Mouse (Mus musculus) neural tube, embryonic 11.5 days (tissue): ENCODE measurements around the gene Rbm41. TPM values are rescaled to one million over a fixed set of nuclear protein-coding genes. Genes with fewer than 3 reads are reported as not detected.

Source experiments
- ATAC-seq: fragments of 200-750 bp; cut with Nextera tagmentation; 2 replicates; pipeline ENCODE4 v1.8.0; 2017; ENCODE audit warnings: moderate number of reproducible peaks, mild to moderate bottlenecking, moderate TSS enrichment, moderate library complexity; ENCODE audit not compliant: insufficient read depth, low FRiP score, low TSS enrichment
- DNase-seq: peaks from one replicate; pipeline ENCODE4 v3.0.0-alpha.2; 2015; ENCODE audit warnings: low spot score
- H3K27ac ChIP-seq: fragments of 300-500 bp; sonication (generic); 2 replicates; pipeline ENCODE4 v1.5.1; 2014; ENCODE audit warnings: low read depth, mild to moderate bottlenecking, low read length
- H3K27me3 ChIP-seq: fragments of 300-500 bp; sonication (generic); 2 replicates; pipeline ENCODE4 v1.6.1; 2014; ENCODE audit warnings: mild to moderate bottlenecking, low read length, mixed read lengths; ENCODE audit not compliant: control insufficient read depth, insufficient read depth
- H3K36me3 ChIP-seq: fragments of 300-500 bp; sonication (generic); 2 replicates; pipeline ENCODE4 v1.6.1; 2014; ENCODE audit warnings: mild to moderate bottlenecking, low read length, moderate library complexity, mixed read lengths; ENCODE audit not compliant: control insufficient read depth, insufficient read depth
- H3K4me1 ChIP-seq: fragments of 300-500 bp; sonication (generic); 2 replicates; pipeline ENCODE4 v1.6.1; 2014; ENCODE audit warnings: low read length, mixed read lengths; ENCODE audit not compliant: control insufficient read depth, insufficient read depth
- H3K4me2 ChIP-seq: fragments of 300-500 bp; sonication (generic); 2 replicates; pipeline ENCODE4 v1.6.1; 2014; ENCODE audit warnings: low read depth, mild to moderate bottlenecking, moderate library complexity
- H3K4me3 ChIP-seq: fragments of 300-500 bp; sonication (generic); 2 replicates; pipeline ENCODE4 v1.5.1; 2014; ENCODE audit warnings: low read depth, low read length
- H3K9ac ChIP-seq: fragments of 300-500 bp; sonication (generic); 2 replicates; pipeline ENCODE4 v1.6.1; 2014; ENCODE audit warnings: mild to moderate bottlenecking, low read length
- H3K9me3 ChIP-seq: fragments of 300-500 bp; sonication (generic); 2 replicates; pipeline ENCODE4 v1.6.1; 2016; ENCODE audit warnings: low read length; ENCODE audit not compliant: control insufficient read depth
- WGBS: fragments of 180-500 bp; shearing (Covaris S2); extraction: QIAGEN DNeasy Blood & Tissue Kit; methylation state at CpG from one replicate; pipeline ENCODE4 v1.1.7; 2014; 5-methylcytosine and 5-hydroxymethylcytosine counted together
- polyA plus RNA-seq: library from polyadenylated mRNA; unstranded; fragments of >200 nt; fragmentation: Nextera tagmentation; extraction: Ambion mirVana; gene quantifications from 2 replicates; pipeline ENCODE4 v1.2.1, GENCODE M21; 2014

Gene Rbm41
- polyA plus RNA-seq, 1 experiment from 2014 or later, result 8.7 TPM

- no peak overlapping the region for H3K4me2 ChIP-seq
- no peak overlapping the region for H3K27ac ChIP-seq
- 72% methylated on average over 7 of the region's 7 CpGs for WGBS
- no peak overlapping the region for H3K9ac ChIP-seq
- DNase-seq (no peak), ATAC-seq (no peak)
- H3K4me1 ChIP-seq, result no peaks in the 10 kb centered on the region
- H3K36me3 ChIP-seq, result no peaks in the 10 kb centered on the region
- H3K27me3 ChIP-seq, result no peaks in the 10 kb centered on the region
- no peaks in the 10 kb centered on the region for H3K9me3 ChIP-seq
- no peak overlapping the region for H3K4me3 ChIP-seq
Observed at GRCm38 (mm10) chrX:139877105-139877504, 121.3 kb downstream of the Rbm41 start.

- DNase-seq, result peak; percentile 73
- Histone ChIP-seq H3K9me3 (no peaks in the 10 kb centered on the region), H3K27me3 (no peaks in the 10 kb centered on the region), H3K4me2 (peak within 1 kb of the TSS; percentile 56), H3K4me1 (no peaks in the 10 kb centered on the region), H3K36me3 (no peaks in the 10 kb centered on the region), H3K27ac (no peak within 1 kb of the TSS), H3K9ac (peak within 1 kb of the TSS; percentile 47), H3K4me3 (peak within 1 kb of the TSS; percentile 51)
- peak; percentile 90 for ATAC-seq
- 24% methylated on average over 64 of the region's 87 CpGs for WGBS
Observed at GRCm38 (mm10) chrX:139870938-139871791, 127.2 kb downstream of the Rbm41 start, which contains the start of gene Morc4. TSS of gene Morc4 (minus strand) at chrX:139871677.

- H3K36me3 ChIP-seq, result no peaks in the 10 kb centered on the region
- H3K9me3 ChIP-seq, result no peaks in the 10 kb centered on the region
- H3K9ac ChIP-seq, result no peak overlapping the region
- peak overlapping the region; percentile 51 for H3K4me3 ChIP-seq
- H3K27me3 ChIP-seq, result no peaks in the 10 kb centered on the region
- peak; percentile 11; the same call in 1 of the 2 replicates for ATAC-seq
- H3K4me2 ChIP-seq, result peak overlapping the region; percentile 56
- DNase-seq, result peak; percentile 44
- H3K27ac ChIP-seq, result no peak overlapping the region
- 23% methylated on average over 15 of the region's 15 CpGs for WGBS
- H3K4me1 ChIP-seq, result no peaks in the 10 kb centered on the region
Observed at GRCm38 (mm10) chrX:139870300-139870711, 128.1 kb downstream of the Rbm41 start.

GRCm38 (mm10) chrX:139859402-139859801 is 139.0 kb downstream of the Rbm41 start:
- H3K27me3 ChIP-seq, result no peaks in the 10 kb centered on the region

GRCm38 (mm10) chrX:139854795-139855194 is 143.6 kb downstream of the Rbm41 start:
- 89% methylated on average over 4 of the region's 4 CpGs for WGBS
- H3K4me3 ChIP-seq, result no peak overlapping the region
- H3K9me3 ChIP-seq, result no peaks in the 10 kb centered on the region
- DNase-seq (no peak), ATAC-seq (no peak)
- H3K36me3 ChIP-seq, result no peaks in the 10 kb centered on the region
- no peak overlapping the region for H3K4me2 ChIP-seq
- H3K27me3 ChIP-seq, result no peaks in the 10 kb centered on the region
- H3K9ac ChIP-seq, result no peak overlapping the region
- no peak overlapping the region for H3K27ac ChIP-seq
- H3K4me1 ChIP-seq, result no peaks in the 10 kb centered on the region

More at GRCm38 (mm10) chrX:139859402-139859801, 139.0 kb downstream of the Rbm41 start:
- no peak for DNase-seq
- 83% methylated on average over 5 of the region's 5 CpGs for WGBS
- Histone ChIP-seq H3K4me3 (no peak overlapping the region), H3K36me3 (no peaks in the 10 kb centered on the region), H3K4me1 (no peaks in the 10 kb centered on the region), H3K9ac (no peak overlapping the region), H3K4me2 (no peak overlapping the region), H3K27ac (no peak overlapping the region), H3K9me3 (no peaks in the 10 kb centered on the region)
- no peak for ATAC-seq

GRCm38 (mm10) chrX:139841091-139841490 is 157.3 kb downstream of the Rbm41 start:
- H3K27me3 ChIP-seq, result no peaks in the 10 kb centered on the region
- WGBS, result 87% methylated on average over 6 of the region's 6 CpGs

More at GRCm38 (mm10) chrX:139841091-139841490, 157.3 kb downstream of the Rbm41 start:
- Histone ChIP-seq H3K4me1 (no peaks in the 10 kb centered on the region), H3K9me3 (no peaks in the 10 kb centered on the region), H3K4me2 (no peak overlapping the region), H3K27ac (no peak overlapping the region), H3K36me3 (no peaks in the 10 kb centered on the region), H3K9ac (no peak overlapping the region), H3K4me3 (no peak overlapping the region)
- DNase-seq, result no peak
- ATAC-seq, result no peak

Other genes with a start within 250 kb of the Rbm41 start
- gene Ripply1, start 216.2 kb downstream of the Rbm41 start, polyA plus RNA-seq, result not detected in 2 replicates
- 0.30 and 0.32 TPM in 2 replicates for gene Cldn2, start 197.8 kb downstream of the Rbm41 start, polyA plus RNA-seq
- 8.8 and 12.8 TPM in 2 replicates for gene Morc4, start 126.9 kb downstream of the Rbm41 start, polyA plus RNA-seq
- 3.7 and 5.8 TPM in 2 replicates for gene Nup62cl, start 64.1 kb upstream of the Rbm41 start, polyA plus RNA-seq
- not detected in 2 replicates for gene Pih1h3b, start 64.3 kb upstream of the Rbm41 start, polyA plus RNA-seq